Mouse (Mus musculus) forebrain, embryonic 15.5 days (tissue): ENCODE data around the gene Nradd. TPM values are rescaled to one million over a fixed set of nuclear protein-coding genes. Genes with fewer than 3 reads are reported as not detected.
A peak's percentile ranks its signal among the peaks of the same experiment; 100 is the strongest.

Source experiments
- ATAC-seq: fragments of 200-750 bp; cut with Nextera tagmentation; replicated peaks from 2 replicates; pipeline ENCODE4 v1.8.0; 2017; ENCODE audit warnings: mild to moderate bottlenecking, moderate TSS enrichment, moderate library complexity
- H3K27ac ChIP-seq: fragments of 300-500 bp; sonication (generic); replicated peaks from 2 replicates; pipeline ENCODE4 v1.5.1; 2015; ENCODE audit warnings: mild to moderate bottlenecking, inconsistent platforms
- H3K27me3 ChIP-seq: fragments of 300-500 bp; sonication (generic); 2 replicates; pipeline ENCODE4 v1.6.1; 2015; ENCODE audit warnings: inconsistent platforms
- H3K36me3 ChIP-seq: fragments of 300-500 bp; sonication (generic); 2 replicates; pipeline ENCODE4 v1.6.1; 2015; ENCODE audit warnings: mild to moderate bottlenecking, inconsistent platforms
- H3K4me1 ChIP-seq: fragments of 300-500 bp; sonication (generic); 2 replicates; pipeline ENCODE4 v1.6.1; 2015; ENCODE audit warnings: inconsistent platforms
- H3K4me2 ChIP-seq: fragments of 300-500 bp; sonication (generic); replicated peaks from 2 replicates; pipeline ENCODE4 v1.6.1; 2015; ENCODE audit warnings: mild to moderate bottlenecking, inconsistent platforms
- H3K4me3 ChIP-seq: fragments of 300-500 bp; sonication (generic); 2 replicates; pipeline ENCODE4 v1.5.1; 2015; ENCODE audit warnings: mild to moderate bottlenecking, inconsistent platforms
- H3K9ac ChIP-seq: fragments of 300-500 bp; sonication (generic); replicated peaks from 2 replicates; pipeline ENCODE4 v1.6.1; 2015; ENCODE audit warnings: mild to moderate bottlenecking, inconsistent platforms
- H3K9me3 ChIP-seq: fragments of 300-500 bp; sonication (generic); 2 replicates; pipeline ENCODE4 v1.6.1; 2016; ENCODE audit warnings: inconsistent platforms
- WGBS: fragments of 180-500 bp; shearing (Covaris S2); methylation state at CpG from one replicate; pipeline ENCODE4 v1.1.7; 2015; ENCODE audit warnings: mixed read lengths; 5-methylcytosine and 5-hydroxymethylcytosine counted together
- polyA plus RNA-seq: library from polyadenylated mRNA; unstranded; fragments of >200 nt; fragmentation: Nextera tagmentation; extraction: Ambion mirVana; gene quantifications from 2 replicates; pipeline ENCODE4 v1.2.1, GENCODE M21; 2015

Nradd gene
- polyA plus RNA-seq, 1 experiment from 2014 or later = 32.8 TPM

DNA sequence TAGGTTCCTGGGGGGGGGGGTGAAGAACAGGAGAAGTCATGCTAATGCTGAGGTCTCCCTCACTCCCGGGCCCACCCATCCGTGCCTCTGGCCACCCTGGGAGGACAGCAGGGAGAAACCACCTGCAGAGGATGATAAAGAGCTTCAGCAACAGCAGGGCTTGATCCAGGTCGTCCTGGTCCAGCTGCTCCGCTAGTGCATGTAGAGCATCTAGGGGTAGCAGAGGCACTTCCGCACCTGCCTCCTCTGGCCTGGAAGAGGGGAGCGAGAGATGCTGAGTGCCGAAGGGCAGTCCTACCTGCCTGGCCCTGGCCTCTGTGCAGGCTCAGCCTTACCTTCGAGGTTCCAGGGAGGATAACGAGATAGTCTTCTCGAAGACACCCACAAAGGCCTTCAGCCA lies 20.0 kb upstream of the Nradd start:
- Histone ChIP-seq H3K27ac (no peak overlapping the region), H3K4me2 (no peak overlapping the region), H3K9me3 (no peaks in the 10 kb centered on the region), H3K36me3 (no peaks in the 10 kb centered on the region), H3K9ac (no peak overlapping the region), H3K27me3 (no peaks in the 10 kb centered on the region), H3K4me3 (no peak overlapping the region), H3K4me1 (peaks cover 2% of the 10 kb centered on the region)
- WGBS = 78% methylated on average over 10 of the region's 10 CpGs
- ATAC-seq = no peak

- H3K4me1 ChIP-seq = no peaks in the 10 kb centered on the region
- H3K36me3 ChIP-seq = no peaks in the 10 kb centered on the region
- H3K9ac ChIP-seq = no peak overlapping the region
- H3K4me2 ChIP-seq = no peak overlapping the region
- H3K4me3 ChIP-seq = no peak overlapping the region
- H3K27ac ChIP-seq = no peak overlapping the region
- ATAC-seq = no peak
- no peaks in the 10 kb centered on the region for H3K9me3 ChIP-seq
- H3K27me3 ChIP-seq = no peaks in the 10 kb centered on the region
- WGBS = 66% methylated on average over 9 of the region's 9 CpGs
Observed at GRCm38 (mm10) chr9:110643787-110644186, 19.5 kb upstream of the Nradd start.

DNA sequence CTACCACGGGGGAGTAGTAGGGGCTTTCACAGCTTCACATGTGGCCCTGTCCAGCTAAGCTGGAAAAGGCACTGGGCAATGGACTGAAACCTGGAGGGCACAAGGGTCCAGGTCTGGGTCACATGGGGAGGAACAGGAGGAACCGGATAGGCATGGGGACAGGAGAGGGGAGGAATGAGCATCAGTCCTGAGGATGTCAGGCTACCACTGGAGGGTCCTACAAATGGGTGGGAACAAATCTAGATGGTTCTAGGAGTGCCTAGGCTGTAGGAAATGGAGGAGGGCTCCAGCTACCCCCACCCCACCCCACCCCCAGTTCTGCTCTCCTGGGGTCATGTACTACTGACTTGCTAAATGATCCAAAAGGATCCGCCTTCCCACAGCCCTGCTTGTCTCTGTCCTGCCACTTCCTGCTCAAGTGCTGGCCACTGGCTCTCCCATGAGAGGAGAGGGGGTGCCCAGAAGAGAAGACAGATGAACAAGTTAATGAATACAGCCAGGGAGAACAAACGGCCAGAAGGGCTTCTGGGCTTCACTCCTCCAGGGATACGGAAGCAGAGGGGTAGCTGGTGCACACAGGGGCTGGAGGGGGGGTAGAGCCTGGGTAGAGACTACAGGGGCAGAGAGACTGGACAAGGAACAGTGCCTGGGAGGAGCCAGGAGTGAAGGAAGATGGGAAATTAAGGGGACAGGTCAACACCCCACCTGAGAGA lies 18.7 kb upstream of the Nradd start:
- no peaks in the 10 kb centered on the region for H3K27me3 ChIP-seq
- 61% methylated on average over 5 of the region's 5 CpGs for WGBS
- no peak for ATAC-seq
- no peaks in the 10 kb centered on the region for H3K36me3 ChIP-seq
- H3K4me1 ChIP-seq = no peaks in the 10 kb centered on the region
- no peaks in the 10 kb centered on the region for H3K9me3 ChIP-seq
- no peak overlapping the region for H3K4me3 ChIP-seq
- H3K4me2 ChIP-seq = no peak overlapping the region
- no peak overlapping the region for H3K9ac ChIP-seq
- no peak overlapping the region for H3K27ac ChIP-seq

DNA sequence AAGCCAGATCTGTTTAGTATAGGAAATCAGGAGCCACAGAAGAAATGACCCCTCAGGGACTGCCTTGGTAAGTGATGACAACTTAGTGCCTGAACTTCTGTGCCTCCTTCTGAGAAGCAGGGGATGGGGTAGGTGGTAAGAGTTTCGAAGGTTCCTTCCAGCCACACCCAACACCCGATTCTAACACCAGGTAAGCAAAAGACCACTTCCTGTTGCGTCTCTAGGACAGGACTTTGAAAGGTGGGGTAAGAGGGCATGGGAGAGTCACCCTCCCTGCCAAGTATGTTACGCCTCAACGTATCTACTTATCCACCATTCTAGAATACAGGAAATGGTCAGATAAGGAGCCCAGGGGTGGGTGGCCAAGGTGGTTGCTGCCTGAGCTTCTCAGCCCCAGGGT lies 16.8 kb upstream of the Nradd start:
- Histone ChIP-seq H3K36me3 (no peaks in the 10 kb centered on the region), H3K4me2 (no peak overlapping the region), H3K9ac (no peak overlapping the region), H3K27ac (no peak overlapping the region), H3K9me3 (no peaks in the 10 kb centered on the region), H3K4me3 (no peak overlapping the region), H3K4me1 (no peaks in the 10 kb centered on the region), H3K27me3 (no peaks in the 10 kb centered on the region)
- 89% methylated on average over 5 of the region's 5 CpGs for WGBS
- ATAC-seq = no peak

- H3K4me2 ChIP-seq = no peak overlapping the region
- ATAC-seq = no peak
- H3K9ac ChIP-seq = no peak overlapping the region
- H3K27me3 ChIP-seq = no peaks in the 10 kb centered on the region
- WGBS = 81% methylated on average over 10 of the region's 10 CpGs
- no peak overlapping the region for H3K4me3 ChIP-seq
- H3K27ac ChIP-seq = no peak overlapping the region
- no peaks in the 10 kb centered on the region for H3K9me3 ChIP-seq
- H3K4me1 ChIP-seq = no peaks in the 10 kb centered on the region
- no peaks in the 10 kb centered on the region for H3K36me3 ChIP-seq
Observed at GRCm38 (mm10) chr9:110638611-110639021, 14.4 kb upstream of the Nradd start.

DNA sequence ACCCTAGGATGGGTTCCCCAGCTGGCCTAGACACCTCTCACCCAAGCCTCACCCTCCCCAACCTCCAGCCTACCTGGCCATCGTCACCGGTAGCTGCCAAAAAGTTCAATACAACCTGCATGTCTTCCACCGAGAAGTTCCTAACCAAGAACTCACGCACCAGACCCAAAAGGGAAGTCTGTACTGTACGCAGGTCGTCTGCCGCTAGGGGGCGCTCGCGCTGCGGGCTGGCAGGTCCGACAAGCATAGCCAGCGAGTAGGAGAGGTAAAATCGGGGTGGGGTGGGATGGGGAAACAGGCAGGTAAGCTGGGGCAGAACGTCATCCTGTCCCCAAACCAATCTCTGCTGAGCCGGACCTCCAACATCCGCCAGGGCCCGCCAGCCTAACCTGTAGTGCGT lies 11.0 kb upstream of the Nradd start:
- WGBS = 5% methylated on average over 19 of the region's 19 CpGs
- ATAC-seq = peak; percentile 49; the same call in 1 of the 2 replicates
- Histone ChIP-seq H3K4me2 (no peak overlapping the region), H3K9ac (no peak overlapping the region), H3K4me1 (peaks cover 10% of the 10 kb centered on the region), H3K36me3 (no peaks in the 10 kb centered on the region), H3K27ac (no peak overlapping the region), H3K9me3 (no peaks in the 10 kb centered on the region), H3K27me3 (peaks cover 6% of the 10 kb centered on the region; the same call in 1 of the 2 replicates), H3K4me3 (no peak overlapping the region)

GRCm38 (mm10) chr9:110633882-110634281 lies 9.6 kb upstream of the Nradd start:
- H3K4me3 ChIP-seq = no peak overlapping the region
- H3K9me3 ChIP-seq = no peaks in the 10 kb centered on the region
- no peaks in the 10 kb centered on the region for H3K36me3 ChIP-seq
- peaks cover 6% of the 10 kb centered on the region; the same call in 1 of the 2 replicates for H3K27me3 ChIP-seq
- no peak overlapping the region for H3K27ac ChIP-seq
- peaks cover 10% of the 10 kb centered on the region for H3K4me1 ChIP-seq
- WGBS = 87% methylated on average over 17 of the region's 17 CpGs
- H3K9ac ChIP-seq = no peak overlapping the region
- no peak overlapping the region for H3K4me2 ChIP-seq
- no peak for ATAC-seq

GRCm38 (mm10) chr9:110632671-110633070 lies 8.4 kb upstream of the Nradd start:
- H3K4me3 ChIP-seq = no peak overlapping the region
- no peak overlapping the region for H3K4me2 ChIP-seq
- 82% methylated on average over 15 of the region's 15 CpGs for WGBS
- H3K9me3 ChIP-seq = no peaks in the 10 kb centered on the region
- peaks cover 10% of the 10 kb centered on the region for H3K4me1 ChIP-seq
- H3K9ac ChIP-seq = no peak overlapping the region
- no peaks in the 10 kb centered on the region for H3K36me3 ChIP-seq
- peaks cover 6% of the 10 kb centered on the region; the same call in 1 of the 2 replicates for H3K27me3 ChIP-seq
- ATAC-seq = no peak
- H3K27ac ChIP-seq = no peak overlapping the region

- no peaks in the 10 kb centered on the region for H3K9me3 ChIP-seq
- H3K36me3 ChIP-seq = no peaks in the 10 kb centered on the region
- H3K27me3 ChIP-seq = peaks cover 6% of the 10 kb centered on the region; the same call in 1 of the 2 replicates
- peak overlapping the region; percentile 54 for H3K4me2 ChIP-seq
- WGBS = 12% methylated on average over 30 of the region's 30 CpGs
- H3K9ac ChIP-seq = peak overlapping the region; percentile 24
- H3K4me1 ChIP-seq = peaks cover 10% of the 10 kb centered on the region
- peak overlapping the region; percentile 29 for H3K4me3 ChIP-seq
- peak; percentile 46; the same call in 1 of the 2 replicates for ATAC-seq
- H3K27ac ChIP-seq = no peak overlapping the region
Observed at GRCm38 (mm10) chr9:110631651-110632275, 7.5 kb upstream of the Nradd start.

GRCm38 (mm10) chr9:110631191-110631590 lies 6.9 kb upstream of the Nradd start:
- H3K36me3 ChIP-seq = no peaks in the 10 kb centered on the region
- 0 out of 2 replicates have a peak, but pooled peaks have one; percentile 31 for ATAC-seq
- WGBS = 7% methylated on average over 10 of the region's 10 CpGs
- H3K4me2 ChIP-seq = peak overlapping the region; percentile 54
- no peak overlapping the region for H3K27ac ChIP-seq
- H3K9ac ChIP-seq = peak overlapping the region; percentile 24
- H3K4me1 ChIP-seq = peaks cover 10% of the 10 kb centered on the region
- H3K9me3 ChIP-seq = no peaks in the 10 kb centered on the region
- peaks cover 6% of the 10 kb centered on the region; the same call in 1 of the 2 replicates for H3K27me3 ChIP-seq
- peak overlapping the region; percentile 29 for H3K4me3 ChIP-seq

DNA sequence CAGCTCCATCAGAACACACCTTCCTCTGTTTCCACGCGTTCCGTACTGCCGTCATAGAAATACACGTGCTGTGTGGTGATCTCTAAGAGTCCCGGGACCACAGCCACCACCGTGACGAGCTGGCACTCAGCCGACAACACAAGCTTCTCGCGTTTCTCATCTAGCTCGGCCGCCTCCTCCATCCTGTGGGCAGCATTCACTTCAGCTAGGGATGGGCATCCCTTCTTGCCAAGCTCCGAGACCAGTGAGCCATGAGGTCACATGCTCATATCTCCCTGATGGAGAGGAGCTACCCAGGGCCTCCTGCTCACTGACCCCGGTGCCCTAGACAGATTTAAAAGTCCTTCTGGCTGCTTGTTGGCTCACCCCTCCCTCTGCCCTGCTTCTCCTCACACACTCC lies 5.9 kb upstream of the Nradd start:
- no peak overlapping the region for H3K9ac ChIP-seq
- H3K4me2 ChIP-seq = no peak overlapping the region
- peaks cover 6% of the 10 kb centered on the region; the same call in 1 of the 2 replicates for H3K27me3 ChIP-seq
- H3K27ac ChIP-seq = no peak overlapping the region
- no peak overlapping the region for H3K4me3 ChIP-seq
- 84% methylated on average over 15 of the region's 15 CpGs for WGBS
- ATAC-seq = no peak
- no peaks in the 10 kb centered on the region for H3K9me3 ChIP-seq
- no peaks in the 10 kb centered on the region for H3K36me3 ChIP-seq
- peaks cover 15% of the 10 kb centered on the region for H3K4me1 ChIP-seq

DNA sequence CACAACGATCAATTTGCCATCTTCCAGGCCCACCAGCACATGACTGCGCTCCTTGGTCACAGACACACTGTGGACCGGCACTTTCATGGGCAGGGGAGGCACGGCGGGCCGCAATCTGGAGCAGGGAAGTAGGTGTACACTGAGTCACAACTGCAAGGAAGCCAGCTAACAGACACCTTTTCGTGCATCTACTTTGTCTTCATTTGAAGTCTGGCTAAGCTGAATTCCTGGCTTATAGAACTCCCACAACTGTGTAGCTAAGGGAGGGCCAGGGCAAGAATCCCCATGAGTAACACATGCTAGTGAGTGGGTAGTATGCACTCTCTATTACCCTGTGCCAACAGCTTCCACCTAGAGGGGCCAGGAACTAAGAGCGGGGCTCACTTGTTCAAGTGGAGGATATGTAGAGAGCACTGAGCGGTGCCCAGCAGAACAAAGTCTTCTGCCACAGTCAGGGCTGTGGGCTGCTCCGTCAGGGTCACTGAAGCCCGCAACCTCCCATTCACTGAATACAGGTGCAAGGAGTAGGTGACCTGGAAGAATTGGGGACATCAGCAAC lies 1.2 kb upstream of the Nradd start:
- Histone ChIP-seq H3K4me2 (peak overlapping the region; percentile 94), H3K9me3 (no peaks in the 10 kb centered on the region), H3K4me3 (peak overlapping the region; percentile 53), H3K36me3 (peaks cover 9% of the 10 kb centered on the region; the same call in 1 of the 2 replicates), H3K27me3 (no peaks in the 10 kb centered on the region), H3K4me1 (peaks cover 20% of the 10 kb centered on the region), H3K9ac (peak overlapping the region; percentile 68), H3K27ac (peak overlapping the region; percentile 79)
- peak; percentile 20 for ATAC-seq
- WGBS = 67% methylated on average over 11 of the region's 11 CpGs
